Mouse (Mus musculus) C2C12 (cell line): ENCODE measurements around the gene Megf11.

Experiments
- CEBPB ChIP-seq: IDR thresholded peaks from one replicate; pipeline ENCODE4 v1.6.1; 2011; ENCODE audit warnings: low read depth, mild to moderate bottlenecking, control low read depth, moderate library complexity
- CTCF ChIP-seq: IDR thresholded peaks from one replicate; pipeline ENCODE4 v1.5.1; 2011; ENCODE audit not compliant: control insufficient read depth, insufficient read depth, insufficient read length
- FOSL1 ChIP-seq: IDR thresholded peaks from one replicate; pipeline ENCODE4 v1.8.0; 2011; ENCODE audit warnings: mild to moderate bottlenecking, low read length; ENCODE audit not compliant: poor library complexity, insufficient read depth, severe bottlenecking
- MAX ChIP-seq: IDR thresholded peaks from one replicate; pipeline ENCODE4 v1.6.1; 2011; ENCODE audit warnings: mild to moderate bottlenecking, control low read depth
- MYOD1 ChIP-seq: IDR thresholded peaks from one replicate; pipeline ENCODE4 v1.6.1; 2011; ENCODE audit warnings: low read depth; ENCODE audit not compliant: control insufficient read depth, insufficient read length
- MYOG ChIP-seq: IDR thresholded peaks from one replicate; pipeline ENCODE4 v1.6.1; 2011; ENCODE audit not compliant: control insufficient read depth, insufficient read length; ENCODE audit errors: extremely low read depth
- USF1 ChIP-seq: IDR thresholded peaks from one replicate; pipeline ENCODE4 v1.6.1; 2011; ENCODE audit warnings: low read depth, mild to moderate bottlenecking, control low read depth, moderate library complexity

GRCm38 (mm10) chr9:64466564-64466963 is 81.1 kb downstream of the Megf11 start:
- TF ChIP-seq CTCF (no peak), USF1 (no peak), MYOD1 (no peak), FOSL1 (no peak), MYOG (no peak), MAX (no peak), CEBPB (no peak)
